Mouse (Mus musculus) heart, embryonic 12.5 days (tissue): ENCODE data around the gene Rapgef1. TPM values are rescaled to one million over a fixed set of nuclear protein-coding genes. Genes with fewer than 3 reads are reported as not detected.

Experiments
- ATAC-seq: fragments of 200-750 bp; cut with Nextera tagmentation; 2 replicates; pipeline ENCODE4 v1.8.0; 2017; ENCODE audit warnings: moderate TSS enrichment, moderate library complexity; ENCODE audit not compliant: insufficient number of reproducible peaks, low FRiP score
- H3K27ac ChIP-seq: fragments of 300-500 bp; sonication (generic); 2 replicates; pipeline ENCODE4 v1.5.1; 2016; ENCODE audit warnings: mild to moderate bottlenecking, moderate library complexity; ENCODE audit not compliant: poor library complexity, severe bottlenecking
- H3K27me3 ChIP-seq: fragments of 300-500 bp; sonication (generic); replicated peaks from 2 replicates; pipeline ENCODE4 v1.6.1; 2016; ENCODE audit warnings: mild to moderate bottlenecking, moderate library complexity
- H3K36me3 ChIP-seq: fragments of 300-500 bp; sonication (generic); 2 replicates; pipeline ENCODE4 v1.6.1; 2016; ENCODE audit warnings: mild to moderate bottlenecking, moderate library complexity
- H3K4me1 ChIP-seq: fragments of 300-500 bp; sonication (generic); replicated peaks from 2 replicates; pipeline ENCODE4 v1.6.1; 2016; ENCODE audit warnings: mild to moderate bottlenecking
- H3K4me2 ChIP-seq: fragments of 300-500 bp; sonication (generic); 2 replicates; pipeline ENCODE4 v1.6.1; 2016; ENCODE audit warnings: mild to moderate bottlenecking, moderate library complexity
- H3K4me3 ChIP-seq: fragments of 300-500 bp; sonication (generic); 2 replicates; pipeline ENCODE4 v1.5.1; 2016; ENCODE audit warnings: mild to moderate bottlenecking
- H3K9ac ChIP-seq: fragments of 300-500 bp; sonication (generic); 2 replicates; pipeline ENCODE4 v1.6.1; 2016; ENCODE audit warnings: mild to moderate bottlenecking, moderate library complexity
- H3K9me3 ChIP-seq: fragments of 300-500 bp; sonication (generic); replicated peaks from 2 replicates; pipeline ENCODE4 v1.6.1; 2016; ENCODE audit warnings: mild to moderate bottlenecking, moderate library complexity
- WGBS: fragments of 180-500 bp; shearing (Covaris S2); methylation state at CpG from one replicate; pipeline ENCODE4 v1.1.7; 2016; 5-methylcytosine and 5-hydroxymethylcytosine counted together
- polyA plus RNA-seq: library from polyadenylated mRNA; unstranded; fragments of >200 nt; fragmentation: Nextera tagmentation; extraction: Ambion mirVana; gene quantifications from 2 replicates; pipeline ENCODE4 v1.2.1, GENCODE M21; 2016

Gene Rapgef1
- polyA plus RNA-seq, 1 experiment from 2014 or later = 13.2 TPM

DNA sequence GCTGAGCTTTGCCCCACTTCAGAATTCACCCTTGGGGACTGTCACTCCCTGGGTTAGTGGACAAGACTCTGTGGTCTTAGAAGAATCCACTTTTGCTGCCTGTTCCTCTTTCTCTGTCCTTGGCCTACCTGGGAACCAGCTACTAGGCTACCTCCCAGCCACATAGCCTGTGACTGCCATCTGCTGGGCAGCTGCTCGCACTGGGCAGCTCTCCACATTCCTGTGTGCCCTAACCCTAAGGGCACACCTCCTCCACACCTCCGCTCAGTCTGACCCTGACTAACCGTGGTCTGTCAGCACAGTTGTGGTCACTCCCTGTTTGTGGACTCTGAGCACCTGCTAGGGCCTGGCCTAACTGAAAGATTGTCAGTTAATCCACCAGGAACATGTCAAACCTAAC is 112.0 kb downstream of the Rapgef1 start:
- Histone ChIP-seq H3K4me1 (no peaks in the 10 kb centered on the region), H3K36me3 (peaks cover 76% of the 10 kb centered on the region), H3K27ac (no peak overlapping the region), H3K27me3 (no peaks in the 10 kb centered on the region), H3K4me3 (no peak overlapping the region), H3K9me3 (no peaks in the 10 kb centered on the region), H3K4me2 (no peak overlapping the region), H3K9ac (no peak overlapping the region)
- WGBS = 61% methylated on average over 3 of the region's 3 CpGs
- peak; percentile 20; the same call in 1 of the 2 replicates for ATAC-seq

DNA sequence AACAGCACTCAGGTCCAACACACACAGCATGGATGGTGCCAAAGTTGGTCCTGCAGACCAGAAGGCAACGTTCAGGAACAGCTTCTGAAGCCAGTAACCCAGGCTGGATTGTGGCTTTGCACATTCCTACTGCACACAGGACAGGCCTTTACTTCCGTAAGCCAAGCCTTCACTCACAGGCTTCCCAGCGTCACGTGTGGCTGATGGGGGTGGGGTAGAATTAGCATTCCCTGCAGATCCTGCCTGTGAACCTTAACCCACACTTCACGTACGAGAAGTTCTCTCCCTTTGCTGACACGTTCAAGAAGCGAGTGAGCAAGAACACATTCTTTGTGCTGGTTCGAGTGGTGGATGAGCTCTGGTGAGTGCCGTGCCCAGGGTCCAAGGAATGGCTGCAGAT is 113.0 kb downstream of the Rapgef1 start:
- H3K36me3 ChIP-seq = peaks cover 78% of the 10 kb centered on the region
- 82% methylated on average over 10 of the region's 10 CpGs for WGBS
- no peak overlapping the region for H3K4me2 ChIP-seq
- no peaks in the 10 kb centered on the region for H3K27me3 ChIP-seq
- no peak overlapping the region for H3K4me3 ChIP-seq
- no peaks in the 10 kb centered on the region for H3K9me3 ChIP-seq
- no peak for ATAC-seq
- H3K4me1 ChIP-seq = peaks cover 9% of the 10 kb centered on the region; the same call in 1 of the 2 replicates
- H3K27ac ChIP-seq = no peak overlapping the region
- no peak overlapping the region for H3K9ac ChIP-seq

DNA sequence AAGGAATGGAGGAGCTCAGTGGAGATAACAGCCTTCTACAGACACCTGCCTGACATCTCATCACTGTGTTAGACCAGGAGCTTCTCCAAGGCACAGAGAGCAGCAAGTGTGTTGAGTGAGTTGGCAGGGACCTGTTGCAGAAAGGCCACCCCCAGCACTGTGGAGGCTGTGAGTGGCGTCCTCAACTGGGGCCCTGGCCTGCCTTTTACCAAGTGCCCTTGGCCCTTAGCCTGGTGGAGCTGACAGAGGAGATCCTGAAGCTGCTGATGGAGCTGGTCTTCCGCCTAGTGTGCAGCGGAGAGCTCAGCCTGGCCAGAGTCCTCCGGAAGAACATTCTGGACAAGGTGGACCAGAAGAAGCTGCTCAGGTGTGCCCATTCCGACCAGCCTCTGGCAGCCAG is 113.8 kb downstream of the Rapgef1 start:
- Histone ChIP-seq H3K4me1 (peaks cover 13% of the 10 kb centered on the region; the same call in 1 of the 2 replicates), H3K9me3 (no peaks in the 10 kb centered on the region), H3K27ac (no peak overlapping the region), H3K4me3 (no peak overlapping the region), H3K27me3 (no peaks in the 10 kb centered on the region), H3K4me2 (no peak overlapping the region), H3K9ac (no peak overlapping the region), H3K36me3 (peaks cover 78% of the 10 kb centered on the region)
- ATAC-seq = no peak
- WGBS = 89% methylated on average over 5 of the region's 5 CpGs

DNA sequence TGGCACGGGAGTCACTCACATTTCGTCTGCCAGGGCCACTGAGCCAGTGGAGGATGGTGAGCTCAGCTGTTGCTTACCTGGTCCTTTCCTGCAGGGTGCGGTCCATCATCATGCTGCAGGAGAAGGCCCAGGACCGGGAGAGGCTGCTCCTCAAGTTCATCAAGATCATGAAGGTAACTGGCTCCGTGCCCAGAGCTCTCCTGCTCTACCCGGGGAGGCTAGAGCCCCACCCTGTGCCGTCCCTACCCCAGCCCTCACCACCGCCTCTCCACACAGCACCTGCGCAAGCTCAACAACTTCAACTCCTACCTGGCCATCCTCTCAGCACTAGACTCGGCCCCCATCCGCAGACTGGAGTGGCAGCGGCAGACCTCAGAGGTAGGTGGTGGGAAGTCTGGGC is 116.2 kb downstream of the Rapgef1 start:
- no peak overlapping the region for H3K4me3 ChIP-seq
- no peaks in the 10 kb centered on the region for H3K27me3 ChIP-seq
- 89% methylated on average over 12 of the region's 12 CpGs for WGBS
- no peak overlapping the region for H3K4me2 ChIP-seq
- no peak for ATAC-seq
- no peaks in the 10 kb centered on the region for H3K9me3 ChIP-seq
- H3K4me1 ChIP-seq = peaks cover 13% of the 10 kb centered on the region; the same call in 1 of the 2 replicates
- peaks cover 89% of the 10 kb centered on the region for H3K36me3 ChIP-seq
- no peak overlapping the region for H3K27ac ChIP-seq
- H3K9ac ChIP-seq = no peak overlapping the region

DNA sequence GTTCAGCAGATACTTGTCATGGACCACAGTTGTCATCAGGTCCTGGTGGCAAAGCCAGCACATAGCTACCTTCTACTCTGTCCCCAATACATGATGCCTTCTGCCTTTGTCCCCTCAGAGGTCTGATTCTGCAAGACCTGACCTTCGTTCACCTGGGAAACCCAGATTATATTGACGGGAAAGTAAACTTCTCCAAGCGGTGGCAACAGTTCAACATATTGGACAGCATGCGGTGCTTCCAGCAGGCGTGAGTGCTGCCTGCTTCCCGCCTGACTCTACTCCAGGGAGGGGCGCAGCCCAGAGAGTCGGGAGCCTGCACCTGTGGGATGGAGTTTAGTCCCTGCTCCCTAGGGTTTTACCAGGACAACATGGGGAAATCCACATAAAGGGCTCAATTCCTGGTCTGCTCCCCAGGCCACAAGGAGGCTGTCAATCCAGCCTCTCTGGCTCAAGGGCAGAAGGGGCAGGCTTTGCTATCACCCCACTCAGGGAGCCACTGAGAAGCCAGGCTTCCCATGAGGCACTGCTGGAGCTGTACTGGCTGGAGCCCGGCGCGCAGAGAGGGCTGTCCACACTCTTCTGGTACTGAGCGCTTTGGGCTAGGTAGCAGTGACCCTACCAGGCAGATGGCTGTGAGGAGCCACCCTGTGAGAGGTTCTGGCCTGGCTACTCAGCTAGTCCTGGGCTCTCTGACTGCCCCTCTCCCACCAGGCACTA is 117.8 kb downstream of the Rapgef1 start:
- Histone ChIP-seq H3K9ac (no peak overlapping the region), H3K27ac (peak overlapping the region; percentile 10; the same call in 1 of the 2 replicates), H3K9me3 (no peaks in the 10 kb centered on the region)

DNA sequence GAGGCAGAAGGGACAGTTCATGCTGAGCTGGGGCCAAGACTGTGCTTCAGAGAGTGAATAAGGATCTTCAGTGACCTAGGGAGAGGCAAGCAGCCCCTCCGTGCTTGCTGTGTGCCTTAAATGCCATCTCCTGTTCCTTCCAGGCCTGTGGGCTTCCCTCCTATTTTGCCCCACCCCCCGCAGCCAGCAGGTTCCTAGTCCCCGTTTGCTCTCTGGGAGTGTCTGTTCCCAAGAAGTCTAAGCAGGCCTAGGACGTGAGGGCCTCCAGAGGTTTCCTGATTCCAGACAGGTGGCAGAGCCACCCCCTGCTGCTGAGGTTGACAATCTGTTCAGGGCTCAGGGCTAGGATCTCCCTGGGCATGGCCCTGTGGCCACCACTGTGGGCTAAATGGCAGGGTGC is 119.3 kb downstream of the Rapgef1 start:
- no peaks in the 10 kb centered on the region for H3K27me3 ChIP-seq
- no peaks in the 10 kb centered on the region for H3K9me3 ChIP-seq
- H3K36me3 ChIP-seq = peaks cover 66% of the 10 kb centered on the region
- H3K4me1 ChIP-seq = peaks cover 14% of the 10 kb centered on the region; the same call in 1 of the 2 replicates
- H3K27ac ChIP-seq = no peak overlapping the region
- H3K4me3 ChIP-seq = no peak overlapping the region
- no peak overlapping the region for H3K4me2 ChIP-seq
- H3K9ac ChIP-seq = no peak overlapping the region
- 56% methylated on average over 4 of the region's 4 CpGs for WGBS
- no peak for ATAC-seq

More for the DNA sequence above, 117.8 kb downstream of the Rapgef1 start:
- H3K27me3 ChIP-seq = no peaks in the 10 kb centered on the region
- H3K4me2 ChIP-seq = no peak overlapping the region
- no peak overlapping the region for H3K4me3 ChIP-seq
- 72% methylated on average over 12 of the region's 12 CpGs for WGBS
- H3K4me1 ChIP-seq = peaks cover 13% of the 10 kb centered on the region; the same call in 1 of the 2 replicates
- H3K36me3 ChIP-seq = peaks cover 79% of the 10 kb centered on the region
- ATAC-seq = no peak

DNA sequence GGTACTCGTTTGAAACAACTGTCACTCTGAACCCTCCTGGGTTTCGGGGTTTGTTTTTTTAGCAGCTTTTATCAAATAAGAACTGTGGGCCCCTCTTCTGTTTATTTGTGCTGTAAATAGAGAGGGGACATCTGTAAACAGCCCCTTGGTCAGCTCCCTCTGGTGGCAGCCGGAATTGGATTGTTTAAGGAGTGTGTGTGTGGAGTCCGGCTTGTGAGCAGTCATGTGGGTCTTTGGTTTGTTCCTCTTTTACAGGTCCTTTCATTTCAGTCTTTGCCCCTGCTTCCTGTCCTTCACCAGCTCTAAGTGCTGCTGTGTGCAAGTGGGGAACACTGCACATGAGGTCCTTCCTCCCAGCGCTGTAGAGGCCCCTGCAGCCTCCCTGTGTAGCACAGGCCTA is 119.8 kb downstream of the Rapgef1 start:
- Histone ChIP-seq H3K4me2 (no peak overlapping the region), H3K9ac (no peak overlapping the region), H3K9me3 (no peaks in the 10 kb centered on the region), H3K36me3 (peaks cover 61% of the 10 kb centered on the region), H3K4me1 (peaks cover 16% of the 10 kb centered on the region; the same call in 1 of the 2 replicates), H3K27ac (no peak overlapping the region), H3K27me3 (no peaks in the 10 kb centered on the region), H3K4me3 (no peak overlapping the region)
- WGBS = 69% methylated on average over 5 of the region's 5 CpGs
- ATAC-seq = no peak

DNA sequence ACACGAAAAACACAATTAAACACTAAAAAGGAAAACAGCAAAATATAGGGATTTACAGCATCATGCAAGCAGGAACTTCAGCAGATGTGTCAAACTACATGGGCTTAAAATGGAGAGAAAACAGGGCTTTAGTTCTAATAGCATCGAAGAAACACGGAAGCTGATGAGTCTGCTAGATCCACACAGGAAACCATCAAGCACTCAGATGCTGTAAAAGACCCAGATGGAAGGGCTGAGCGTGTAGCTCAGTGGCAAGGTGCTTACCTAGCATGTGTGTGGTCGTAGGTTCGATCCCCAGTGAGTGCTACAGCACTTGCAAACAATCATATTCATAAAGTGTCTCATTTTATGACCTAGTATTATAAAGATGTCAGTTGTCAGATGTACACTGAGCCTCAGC is 121.7 kb downstream of the Rapgef1 start:
- WGBS = 87% methylated on average over 6 of the region's 6 CpGs
- no peak overlapping the region for H3K27ac ChIP-seq
- H3K36me3 ChIP-seq = peaks cover 44% of the 10 kb centered on the region
- H3K9me3 ChIP-seq = no peaks in the 10 kb centered on the region
- peaks cover 15% of the 10 kb centered on the region for H3K27me3 ChIP-seq
- peaks cover 16% of the 10 kb centered on the region; the same call in 1 of the 2 replicates for H3K4me1 ChIP-seq
- no peak for ATAC-seq
- no peak overlapping the region for H3K9ac ChIP-seq
- H3K4me2 ChIP-seq = no peak overlapping the region
- H3K4me3 ChIP-seq = no peak overlapping the region

DNA sequence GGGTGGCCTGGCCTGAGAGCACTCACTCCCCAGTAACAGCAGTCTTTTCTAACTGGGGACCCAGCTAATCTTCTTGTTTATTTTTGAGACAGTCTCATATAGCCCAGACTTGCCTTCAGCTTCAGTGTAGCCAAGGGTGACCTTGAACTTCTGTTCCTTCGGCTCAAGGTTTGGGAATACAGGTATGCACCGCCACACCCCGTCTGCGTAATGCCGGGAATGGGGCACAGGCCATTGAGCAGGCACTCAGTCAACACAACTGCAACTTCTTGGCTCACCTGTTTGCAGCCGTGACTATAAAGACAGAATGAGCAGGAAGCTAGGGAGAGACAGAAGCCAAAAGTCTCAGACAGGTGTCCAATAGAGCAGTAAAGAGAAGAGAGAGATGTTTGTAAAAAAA is 124.7 kb downstream of the Rapgef1 start:
- no peak for ATAC-seq
- peaks cover 14% of the 10 kb centered on the region for H3K36me3 ChIP-seq
- no peak overlapping the region for H3K27ac ChIP-seq
- peaks cover 11% of the 10 kb centered on the region for H3K4me1 ChIP-seq
- no peak overlapping the region for H3K4me3 ChIP-seq
- no peaks in the 10 kb centered on the region for H3K9me3 ChIP-seq
- H3K27me3 ChIP-seq = peaks cover 43% of the 10 kb centered on the region
- no peak overlapping the region for H3K9ac ChIP-seq
- WGBS = 89% methylated on average over 6 of the region's 6 CpGs
- no peak overlapping the region for H3K4me2 ChIP-seq

DNA sequence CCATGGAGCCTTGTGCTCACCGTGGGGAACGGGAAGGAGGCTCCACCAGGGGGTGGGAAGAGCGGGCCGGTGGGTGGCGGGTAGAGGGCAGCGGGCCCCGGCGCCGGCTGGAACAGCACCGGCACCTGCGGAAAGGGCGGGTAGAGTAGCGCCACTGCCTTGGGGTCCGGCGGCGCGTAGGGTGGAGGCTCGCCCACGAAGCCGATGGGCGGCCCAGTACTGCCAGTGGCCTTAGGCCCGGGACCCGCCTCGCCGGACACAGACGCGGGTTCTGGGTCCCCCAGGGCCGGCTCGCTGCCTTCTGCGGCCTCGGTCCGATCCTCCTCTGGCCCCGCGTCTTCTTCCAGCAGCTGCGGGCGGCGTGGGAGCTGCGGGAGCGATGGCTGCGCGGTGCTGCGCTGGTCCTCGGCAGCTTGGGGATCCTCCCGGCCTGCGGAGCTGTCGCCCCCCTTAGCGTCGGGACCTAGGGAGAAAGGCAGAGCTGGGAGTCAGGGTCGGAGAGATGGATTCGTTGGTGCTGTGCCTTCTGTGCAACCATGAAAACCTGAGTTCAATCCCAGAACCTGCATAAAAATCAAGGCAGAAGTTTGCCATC is 127.8 kb downstream of the Rapgef1 start:
- Histone ChIP-seq H3K27me3 (peaks cover 70% of the 10 kb centered on the region), H3K9ac (peak overlapping the region; percentile 75), H3K36me3 (no peaks in the 10 kb centered on the region), H3K4me2 (peak overlapping the region; percentile 87), H3K9me3 (no peaks in the 10 kb centered on the region), H3K27ac (no peak overlapping the region), H3K4me1 (peaks cover 23% of the 10 kb centered on the region), H3K4me3 (peak overlapping the region; percentile 51)
- 2% methylated on average over 50 of the region's 50 CpGs for WGBS
- ATAC-seq = peak; percentile 46

DNA sequence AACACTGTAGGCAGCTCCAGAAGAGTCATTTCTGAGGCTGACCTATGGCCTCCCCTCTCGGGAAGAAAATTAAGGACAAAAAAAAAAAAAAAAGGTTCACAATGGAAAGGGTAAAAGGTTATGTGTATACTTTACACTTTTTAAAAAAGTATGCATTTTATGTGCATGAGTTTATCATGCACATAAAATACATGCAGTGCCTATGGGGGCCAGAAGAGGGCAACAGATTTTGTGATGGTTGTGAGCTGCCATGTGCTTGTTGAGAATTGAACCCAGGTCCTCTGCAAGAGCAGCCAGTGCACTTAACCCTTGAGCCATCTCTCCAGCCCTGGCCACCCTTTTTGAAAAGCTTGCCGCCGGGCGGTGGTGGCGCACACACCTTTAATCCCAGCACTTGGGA is 128.3 kb downstream of the Rapgef1 start:
- no peaks in the 10 kb centered on the region for H3K36me3 ChIP-seq
- peaks cover 23% of the 10 kb centered on the region for H3K4me1 ChIP-seq
- H3K9ac ChIP-seq = no peak overlapping the region
- peak overlapping the region; percentile 87; the same call in 1 of the 2 replicates for H3K4me2 ChIP-seq
- H3K27me3 ChIP-seq = peaks cover 76% of the 10 kb centered on the region
- H3K4me3 ChIP-seq = no peak overlapping the region
- no peaks in the 10 kb centered on the region for H3K9me3 ChIP-seq
- 52% methylated on average over 5 of the region's 5 CpGs for WGBS
- no peak for ATAC-seq
- H3K27ac ChIP-seq = no peak overlapping the region
